Mouse (Mus musculus): ENCODE data around the gene Ccnd2.

DNA sequence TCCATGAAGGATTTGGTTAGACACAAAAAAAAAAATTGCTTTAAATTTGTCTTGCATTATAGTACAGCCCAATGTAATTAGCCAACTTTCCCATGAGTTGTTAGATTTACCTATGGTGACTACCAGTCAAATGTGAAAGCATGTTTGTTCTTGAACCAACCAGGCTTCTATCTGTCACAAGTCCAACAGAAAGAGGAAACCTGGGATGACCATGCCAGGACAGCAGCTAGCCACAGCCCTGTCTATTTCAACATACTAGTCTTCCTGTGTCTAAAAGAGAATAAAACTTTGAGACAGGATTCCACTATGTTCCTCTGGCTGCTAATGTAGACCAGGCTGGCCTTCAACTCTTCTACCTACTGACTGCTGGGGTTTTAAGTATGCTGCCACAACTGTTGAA, 44.6 kb downstream of the Ccnd2 start:
- TF ChIP-seq CHD1 (IDR thresholded peaks at IDR 0.05; ENCODE audit: low read depth, low read length) (no peak), MEF2A (IDR thresholded peaks at IDR 0.05; ENCODE audit: extremely low read depth, insufficient replicate concordance, low read depth, low read length, poor library complexity, severe bottlenecking) (no peak), CTCF (IDR thresholded peaks at IDR 0.05 in 2 of 3, conservative IDR thresholded peaks at IDR 0.05 in 1 of 3; ENCODE audit: control insufficient read depth in 1 of 3, insufficient read depth in 1 of 3, low read depth in 2 of 3, low read length in 3 of 3, poor library complexity in 1 of 3, severe bottlenecking in 1 of 3) (no peak), MYC (IDR thresholded peaks at IDR 0.05; ENCODE audit: low read depth, low read length) (no peak), POLR2A (IDR thresholded peaks at IDR 0.05; ENCODE audit: control insufficient read depth in 1 of 2, insufficient read depth in 1 of 2, low read depth in 1 of 2, low read length in 2 of 2, poor library complexity in 1 of 2) (no peak), UBTF (IDR thresholded peaks at IDR 0.05; ENCODE audit: borderline replicate concordance, insufficient read depth, low read depth, low read length) (no peak), TCF12 (IDR thresholded peaks at IDR 0.05; ENCODE audit: low read depth, low read length) (no peak), SIN3A (IDR thresholded peaks at IDR 0.05; ENCODE audit: low read length) (no peak), SMC3 (IDR thresholded peaks at IDR 0.05; ENCODE audit: low read depth, low read length) (no peak), POLR2AphosphoS2 (IDR thresholded peaks at IDR 0.05; ENCODE audit: low read length) (no peak)

Measured in MEL (cell line).